Mouse (Mus musculus) kidney, adult 8-10 months (tissue): ENCODE measurements around the gene Nectin3.
"Not testable (repeated sequence)": the region's sequence is repeated elsewhere in the genome, so short reads cannot be mapped to it uniquely, and the experiment has no call there.

ENCODE experiments used
- DNase-seq, 2 experiments: peaks; one replicate each; pipeline ENCODE4 v3.0.0; 2022

The Nectin3 gene

GRCm38 (mm10) chr16:46410739-46411057 lies 87.6 kb downstream of the Nectin3 start:
- no peak for DNase-seq

- DNase-seq, result peak in 1 of 2 experiments; percentile 48
These were observed 88.1 kb downstream of the Nectin3 start for GRCm38 (mm10) chr16:46410053-46410738.

- no peak for DNase-seq
These were observed 90.3 kb downstream of the Nectin3 start for GRCm38 (mm10) chr16:46407997-46408396.

GRCm38 (mm10) chr16:46406844-46407639 lies 91.3 kb downstream of the Nectin3 start:
- peak; percentile 32 to 35 for DNase-seq

GRCm38 (mm10) chr16:46397945-46398344 lies 100.4 kb downstream of the Nectin3 start:
- DNase-seq, result no peak

- DNase-seq, result no peak
These were observed 108.8 kb downstream of the Nectin3 start for GRCm38 (mm10) chr16:46389415-46390033.

GRCm38 (mm10) chr16:46388527-46389414 lies 109.6 kb downstream of the Nectin3 start:
- no peak for DNase-seq

GRCm38 (mm10) chr16:46384279-46384678 lies 114.0 kb downstream of the Nectin3 start:
- no peak for DNase-seq

- no peak for DNase-seq
These were observed 115.0 kb downstream of the Nectin3 start for GRCm38 (mm10) chr16:46383344-46383743.

- no peak for DNase-seq
These were observed 121.8 kb downstream of the Nectin3 start for GRCm38 (mm10) chr16:46376575-46376974.

- DNase-seq, result no peak
These were observed 136.3 kb downstream of the Nectin3 start for GRCm38 (mm10) chr16:46362022-46362421.

GRCm38 (mm10) chr16:46357658-46358057 lies 140.7 kb downstream of the Nectin3 start:
- DNase-seq, result not testable (repeated sequence)

GRCm38 (mm10) chr16:46356663-46357062 lies 141.7 kb downstream of the Nectin3 start:
- DNase-seq, result no peak
